Mouse (Mus musculus) MEL (cell line): ENCODE measurements at regions not wholly inside any gene's neighbourhood (a gene's known extent, or its start where the extent isn't known, plus 50 kb on each side); places are given as distances from the start of the nearest gene placed in this dataset.

Source experiments
- DNase-seq: peaks from one replicate; pipeline ENCODE4 v3.0.0; 2011; ENCODE audit warnings: low read depth, low spot score
- H3K27ac ChIP-seq: 2 replicates; pipeline ENCODE4 v1.5.1; 2012; ENCODE audit warnings: low read depth, mild to moderate bottlenecking, control low read depth, low read length, moderate library complexity; ENCODE audit not compliant: control insufficient read depth
- H3K27me3 ChIP-seq, 2 experiments: fragments of 150-350 bp in 1 of 2; sonication (generic) in 1 of 2; 2 replicates each; pipeline ENCODE4 v1.6.1; 2012; ENCODE audit warnings: low read length in 2 of 2, mild to moderate bottlenecking in 2 of 2, improper control_type of control experiment in 1 of 2, moderate library complexity in 1 of 2; ENCODE audit not compliant: insufficient read depth in 2 of 2, control insufficient read depth in 1 of 2
- H3K36me3 ChIP-seq, 2 experiments: 2 replicates each; pipeline ENCODE4 v1.6.1; 2012 to 2014; ENCODE audit warnings: low read length in 2 of 2, improper control_type of control experiment in 1 of 2, inconsistent platforms in 1 of 2, mild to moderate bottlenecking in 1 of 2; ENCODE audit not compliant: insufficient read depth in 2 of 2, control insufficient read depth in 1 of 2
- H3K4me1 ChIP-seq, 2 experiments: fragments of 150-350 bp in 1 of 2; sonication (generic) in 1 of 2; 2 replicates each; pipeline ENCODE4 v1.6.1; 2012; ENCODE audit warnings: low read length in 2 of 2, improper control_type of control experiment in 1 of 2, mild to moderate bottlenecking in 1 of 2; ENCODE audit not compliant: insufficient read depth in 2 of 2, control insufficient read depth in 1 of 2
- H3K4me3 ChIP-seq, 2 experiments: fragments of 150-350 bp in 1 of 2; sonication (generic) in 1 of 2; 2 replicates each; pipeline ENCODE4 v1.5.1; 2012; ENCODE audit warnings: low read depth in 2 of 2, low read length in 2 of 2, mild to moderate bottlenecking in 2 of 2, moderate library complexity in 2 of 2, control low read depth in 1 of 2, improper control_type of control experiment in 1 of 2; ENCODE audit not compliant: control insufficient read depth in 1 of 2, insufficient read depth in 1 of 2
- H3K79me2 ChIP-seq: 2 replicates; pipeline ENCODE4 v1.6.1; 2012; ENCODE audit warnings: mild to moderate bottlenecking, low read length, moderate library complexity; ENCODE audit not compliant: control insufficient read depth, poor library complexity, insufficient read depth
- H3K9ac ChIP-seq: 2 replicates; pipeline ENCODE4 v1.6.1; 2012; ENCODE audit warnings: low read depth, mild to moderate bottlenecking, control low read depth, low read length, moderate library complexity; ENCODE audit not compliant: control insufficient read depth, poor library complexity, severe bottlenecking
- H3K9me3 ChIP-seq: fragments of 150-350 bp; sonication (generic); replicated peaks from 2 replicates; pipeline ENCODE4 v1.6.1; 2012; ENCODE audit warnings: mild to moderate bottlenecking, low read length, improper control_type of control experiment, moderate library complexity; ENCODE audit not compliant: insufficient read depth
- BHLHE40 ChIP-seq: IDR thresholded peaks from 2 replicates; pipeline ENCODE4 v1.6.1; 2012; ENCODE audit warnings: low read depth, mild to moderate bottlenecking, inconsistent platforms, low read length, improper control_type of control experiment, borderline replicate concordance
- CHD1 ChIP-seq: IDR thresholded peaks from 2 replicates; pipeline ENCODE4 v1.6.1; 2012; ENCODE audit warnings: low read depth, mild to moderate bottlenecking, inconsistent platforms, low read length, improper control_type of control experiment
- CHD2 ChIP-seq: IDR thresholded peaks from 2 replicates; pipeline ENCODE4 v1.6.1; 2011; ENCODE audit warnings: low read length, improper control_type of control experiment
- E2F4 ChIP-seq: IDR thresholded peaks from 2 replicates; pipeline ENCODE4 v1.6.1; 2011; ENCODE audit warnings: low read depth, low read length, improper control_type of control experiment, borderline replicate concordance
- ELF1 ChIP-seq: IDR thresholded peaks from 2 replicates; pipeline ENCODE4 v1.6.1; 2014; ENCODE audit warnings: low read depth, mild to moderate bottlenecking, inconsistent platforms, low read length, improper control_type of control experiment, moderate library complexity
- ETS1 ChIP-seq: IDR thresholded peaks from 2 replicates; pipeline ENCODE4 v1.6.1; 2012; ENCODE audit warnings: low read depth, mild to moderate bottlenecking, inconsistent platforms, low read length, improper control_type of control experiment, moderate library complexity
- GABPA ChIP-seq: IDR thresholded peaks from 2 replicates; pipeline ENCODE4 v1.6.1; 2012; ENCODE audit warnings: low read depth, mild to moderate bottlenecking, inconsistent platforms, low read length, improper control_type of control experiment, moderate library complexity
- GATA1 ChIP-seq: IDR thresholded peaks from 2 replicates; pipeline ENCODE4 v1.6.1; 2011; ENCODE audit warnings: low read depth, low read length, improper control_type of control experiment
- MAFK ChIP-seq: IDR thresholded peaks from 2 replicates; pipeline ENCODE4 v1.6.1; 2011; ENCODE audit warnings: low read depth, mild to moderate bottlenecking, low read length, improper control_type of control experiment, borderline replicate concordance
- MAZ ChIP-seq: IDR thresholded peaks from 2 replicates; pipeline ENCODE4 v1.6.1; 2012; ENCODE audit warnings: low read depth, mild to moderate bottlenecking, inconsistent platforms, low read length, improper control_type of control experiment
- MEF2A ChIP-seq: IDR thresholded peaks from 2 replicates; pipeline ENCODE4 v1.6.1; 2014; ENCODE audit warnings: low read depth, mild to moderate bottlenecking, inconsistent platforms, low read length, improper control_type of control experiment; ENCODE audit not compliant: poor library complexity, insufficient replicate concordance, severe bottlenecking; ENCODE audit errors: extremely low read depth
- MXI1 ChIP-seq: IDR thresholded peaks from 2 replicates; pipeline ENCODE4 v1.6.1; 2011; ENCODE audit warnings: mild to moderate bottlenecking, low read depth, low read length, improper control_type of control experiment
- MYB ChIP-seq: IDR thresholded peaks from 2 replicates; pipeline ENCODE4 v1.6.1; 2011; ENCODE audit warnings: mild to moderate bottlenecking, low read depth, low read length, improper control_type of control experiment
- MYC ChIP-seq: IDR thresholded peaks from 2 replicates; pipeline ENCODE4 v1.6.1; 2011; ENCODE audit warnings: low read depth, mild to moderate bottlenecking, low read length, improper control_type of control experiment, moderate library complexity
- NELFE ChIP-seq: IDR thresholded peaks from 2 replicates; pipeline ENCODE4 v1.6.1; 2011; ENCODE audit warnings: low read depth, low read length, improper control_type of control experiment
- POLR2AphosphoS2 ChIP-seq: IDR thresholded peaks from 2 replicates; pipeline ENCODE4 v1.6.1; 2011; ENCODE audit warnings: low read length, improper control_type of control experiment
- POLR2AphosphoS5 ChIP-seq: IDR thresholded peaks from 2 replicates; pipeline ENCODE4 v1.6.1; 2012; ENCODE audit warnings: low read depth, borderline replicate concordance, mild to moderate bottlenecking, inconsistent platforms, low read length, moderate library complexity, mixed read lengths
- RAD21 ChIP-seq: IDR thresholded peaks from 2 replicates; pipeline ENCODE4 v1.6.1; 2011; ENCODE audit warnings: mild to moderate bottlenecking, low read depth, low read length, improper control_type of control experiment
- RCOR1 ChIP-seq: IDR thresholded peaks from 2 replicates; pipeline ENCODE4 v1.6.1; 2012; ENCODE audit warnings: low read depth, mild to moderate bottlenecking, inconsistent platforms, low read length, improper control_type of control experiment
- USF1 ChIP-seq: IDR thresholded peaks from 2 replicates; pipeline ENCODE4 v1.6.1; 2014; ENCODE audit warnings: low read depth, mild to moderate bottlenecking, inconsistent platforms, low read length, improper control_type of control experiment, moderate library complexity
- USF2 ChIP-seq, 2 experiments: IDR thresholded peaks; 2 replicates each; pipeline ENCODE4 v1.6.1; 2011 to 2012; ENCODE audit warnings: improper control_type of control experiment in 2 of 2, low read length in 2 of 2, borderline replicate concordance in 1 of 2, inconsistent platforms in 1 of 2, low read depth in 1 of 2, mild to moderate bottlenecking in 1 of 2; ENCODE audit not compliant: insufficient read depth in 1 of 2
- ZC3H11A ChIP-seq: IDR thresholded peaks from 2 replicates; pipeline ENCODE4 v1.6.1; 2012; ENCODE audit warnings: low read depth, mild to moderate bottlenecking, inconsistent platforms, low read length, improper control_type of control experiment
- ZKSCAN1 ChIP-seq: IDR thresholded peaks from 2 replicates; pipeline ENCODE4 v1.6.1; 2012; ENCODE audit warnings: low read depth, mild to moderate bottlenecking, inconsistent platforms, low read length, improper control_type of control experiment, moderate library complexity
- ZNF384 ChIP-seq: IDR thresholded peaks from 2 replicates; pipeline ENCODE4 v1.6.1; 2012; ENCODE audit warnings: low read depth, mild to moderate bottlenecking, inconsistent platforms, low read length, improper control_type of control experiment

DNA sequence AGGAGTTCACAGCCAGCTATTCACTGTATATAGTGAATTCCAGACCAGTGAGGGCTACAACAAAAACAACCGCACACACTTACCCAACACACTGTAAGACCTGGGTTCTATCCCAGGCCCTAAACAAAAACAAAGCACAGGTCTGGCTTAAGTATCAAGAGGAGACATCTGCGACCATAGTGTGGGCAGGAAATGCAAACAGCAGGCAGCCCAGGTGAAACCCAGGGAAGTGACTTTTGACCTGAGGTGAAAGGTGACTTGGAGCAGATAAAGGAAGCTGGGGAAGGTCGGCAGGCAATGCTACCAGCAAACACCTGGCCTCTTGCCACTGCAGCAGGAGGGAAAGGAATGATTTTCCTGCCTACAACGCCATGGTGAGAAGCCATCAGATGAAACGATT, 92.0 kb upstream of the Serbp1 start:
- Histone ChIP-seq H3K27me3 (no peaks in the 10 kb centered on the region; a peak in 1 of 4 replicates), H3K4me3 (no peak overlapping the region), H3K9me3 (no peaks in the 10 kb centered on the region), H3K36me3 (peaks cover 0 to 11% of the 10 kb centered on the region in 2 experiments; a peak in 2 of 4 replicates), H3K4me1 (peaks cover 5 to 18% of the 10 kb centered on the region in 2 experiments), H3K27ac (no peak overlapping the region), H3K79me2 (no peaks in the 10 kb centered on the region), H3K9ac (no peak overlapping the region)
- TF ChIP-seq MAZ: no peak
- no peak for TF ChIP-seq MYB
- TF ChIP-seq POLR2AphosphoS2: no peak
- TF ChIP-seq CHD2: no peak
- no peak for TF ChIP-seq MXI1
- TF ChIP-seq MEF2A: no peak
- no peak for TF ChIP-seq USF1
- DNase-seq: no peak

DNA sequence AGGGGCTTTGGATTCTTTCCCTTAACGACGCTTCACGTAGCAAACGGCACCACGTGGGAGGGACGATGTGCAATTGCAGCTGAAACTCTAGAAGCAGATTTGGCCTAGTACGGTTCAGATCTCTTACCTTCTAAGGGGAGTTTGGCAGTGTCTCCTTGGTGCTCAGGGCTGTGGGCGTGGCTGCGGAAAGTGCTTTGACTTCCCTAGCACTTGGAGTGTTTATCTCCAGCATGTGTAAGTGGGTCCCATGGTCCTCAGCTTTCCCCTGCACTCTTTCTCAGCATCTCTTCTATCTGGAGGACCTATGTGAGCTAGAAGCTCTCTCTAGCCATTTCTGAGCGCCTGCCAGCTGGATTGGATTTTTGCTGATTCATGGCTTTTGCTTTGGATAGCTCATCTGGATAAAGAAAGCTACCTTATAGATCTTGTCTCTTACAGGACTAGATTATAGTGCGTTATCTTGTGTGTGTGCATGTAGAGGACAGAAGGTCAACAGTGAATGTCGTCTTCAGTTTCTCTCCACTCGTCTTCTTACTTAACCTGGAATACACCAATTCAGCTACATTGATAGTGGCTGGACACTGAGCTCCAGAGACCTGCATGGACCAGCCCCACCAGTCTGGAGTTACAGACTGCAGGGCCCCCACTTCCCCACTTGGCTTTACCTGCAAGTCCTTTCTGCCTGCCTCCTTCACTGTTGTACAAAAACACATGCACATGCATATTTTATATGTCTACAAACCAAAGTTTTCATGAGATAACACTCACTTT, 92.8 kb upstream of the Serbp1 start:
- Histone ChIP-seq H3K27me3 (no peaks in the 10 kb centered on the region; a peak in 1 of 4 replicates), H3K79me2 (no peaks in the 10 kb centered on the region), H3K36me3 (peaks cover 0 to 11% of the 10 kb centered on the region in 2 experiments; a peak in 2 of 4 replicates), H3K27ac (no peak overlapping the region), H3K9me3 (no peaks in the 10 kb centered on the region), H3K4me1 (peaks cover 5 to 18% of the 10 kb centered on the region in 2 experiments), H3K9ac (no peak overlapping the region), H3K4me3 (no peak overlapping the region)
- no peak for DNase-seq
- TF ChIP-seq GABPA (no peak), MAFK (peak; percentile 60; the same call in 1 of the 2 replicates), ETS1 (no peak), MEF2A (no peak), CHD2 (no peak)

DNA sequence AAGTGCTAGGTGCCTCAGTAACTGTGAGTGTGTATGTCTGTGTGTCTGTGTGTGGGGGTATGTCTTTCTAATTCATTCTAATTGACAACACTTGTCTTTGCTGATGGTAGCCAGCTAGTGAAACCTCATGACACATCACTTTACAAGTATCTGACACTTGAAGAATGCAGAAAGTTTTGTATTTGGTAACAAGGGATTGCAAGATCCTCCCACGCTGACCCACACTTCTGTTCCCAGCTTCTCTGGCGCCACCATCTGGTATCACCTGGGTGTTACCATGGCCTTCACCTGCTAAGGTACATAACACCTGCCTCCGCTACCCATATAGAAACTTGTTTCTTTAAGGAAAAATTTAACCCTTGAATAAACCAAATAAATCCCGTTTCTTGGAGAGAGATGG, 95.8 kb upstream of the Serbp1 start:
- no peaks in the 10 kb centered on the region for H3K36me3 ChIP-seq
- H3K4me3 ChIP-seq: no peak overlapping the region
- peak; percentile 53 for DNase-seq
- H3K27ac ChIP-seq: no peak overlapping the region
- H3K79me2 ChIP-seq: no peaks in the 10 kb centered on the region
- no peaks in the 10 kb centered on the region for H3K9me3 ChIP-seq
- H3K27me3 ChIP-seq: no peaks in the 10 kb centered on the region; a peak in 3 of 4 replicates
- peaks cover 0 to 4% of the 10 kb centered on the region in 2 experiments; a peak in 2 of 4 replicates for H3K4me1 ChIP-seq
- no peak overlapping the region for H3K9ac ChIP-seq
- TF ChIP-seq MYC: no peak
- TF ChIP-seq ELF1: no peak
- no peak for TF ChIP-seq CHD1
- TF ChIP-seq E2F4: no peak
- no peak for TF ChIP-seq ZKSCAN1
- TF ChIP-seq NELFE: no peak
- TF ChIP-seq ZNF384: no peak
- TF ChIP-seq GATA1: no peak
- TF ChIP-seq ZC3H11A: peak; percentile 83
- no peak for TF ChIP-seq GABPA
- TF ChIP-seq POLR2AphosphoS2: no peak
- TF ChIP-seq USF2 (IDR thresholded peaks at IDR 0.05; ENCODE audit: borderline replicate concordance in 1 of 2, insufficient read depth in 1 of 2, low read depth in 1 of 2, low read length in 2 of 2): no peak
- TF ChIP-seq RAD21: peak; percentile 87
- no peak for TF ChIP-seq POLR2AphosphoS5
- no peak for TF ChIP-seq BHLHE40
- no peak for TF ChIP-seq RCOR1
